Mouse (Mus musculus): ENCODE measurements around the gene Proz. TPM values are rescaled to one million over a fixed set of nuclear protein-coding genes. Genes with fewer than 3 reads are reported as not detected.

The Proz gene
- polyA plus RNA-seq, 1 experiment from 2014 or later: 15.9 TPM

GRCm38 (mm10) chr8:13122887-13123421 lies 62.2 kb downstream of the Proz start:
- no peak overlapping the region for H3K4me2 ChIP-seq (replicated peaks; ENCODE audit: low read depth)
- WGBS: 90% methylated on average over 7 of the region's 7 CpGs
- H3K9ac ChIP-seq (ENCODE audit: low read depth, low read length): no peak overlapping the region
- no peaks in the 10 kb centered on the region for H3K27me3 ChIP-seq (replicated peaks; ENCODE audit: control insufficient read depth, insufficient read depth, low read length)
- peaks cover 76% of the 10 kb centered on the region for H3K36me3 ChIP-seq (ENCODE audit: control insufficient read depth, insufficient read depth)
- no peaks in the 10 kb centered on the region for H3K9me3 ChIP-seq (ENCODE audit: control insufficient read depth)
- H3K4me1 ChIP-seq (replicated peaks; ENCODE audit: control insufficient read depth, insufficient read depth, low read length): no peaks in the 10 kb centered on the region
- H3K27ac ChIP-seq (ENCODE audit: low read depth, low read length): no peak overlapping the region
- no peak for TF ChIP-seq CTCF (IDR thresholded peaks at IDR 0.05; ENCODE audit: low read depth)
- H3K4me3 ChIP-seq (ENCODE audit: low read depth, low read length): no peak overlapping the region
- no peak for ATAC-seq

DNA sequence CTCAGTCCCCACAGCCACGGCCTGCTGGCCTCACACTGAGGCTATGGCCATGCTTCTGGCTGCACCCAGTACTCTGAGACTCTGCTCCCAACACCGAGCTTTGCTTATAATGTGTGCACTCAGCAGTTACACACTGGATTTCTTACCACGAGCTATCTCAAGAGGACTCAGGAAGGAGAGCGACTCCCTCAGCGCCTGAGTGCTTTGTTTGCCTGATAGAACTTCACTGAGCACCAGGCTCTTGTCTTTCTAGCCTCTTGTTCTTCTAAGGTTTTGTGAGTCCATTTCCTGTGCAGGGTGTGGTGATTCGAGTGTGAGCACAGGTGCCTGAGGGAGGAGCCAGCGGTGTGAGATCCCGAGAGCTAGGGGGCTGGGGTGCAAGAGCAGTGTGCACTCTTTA lies 64.2 kb downstream of the Proz start:
- Histone ChIP-seq H3K27ac (ENCODE audit: low read depth, low read length) (no peak overlapping the region), H3K27me3 (replicated peaks; ENCODE audit: control insufficient read depth, insufficient read depth, low read length) (no peaks in the 10 kb centered on the region), H3K9ac (ENCODE audit: low read depth, low read length) (no peak overlapping the region), H3K4me2 (replicated peaks; ENCODE audit: low read depth) (no peak overlapping the region), H3K4me3 (ENCODE audit: low read depth, low read length) (no peak overlapping the region), H3K9me3 (ENCODE audit: control insufficient read depth) (no peaks in the 10 kb centered on the region), H3K36me3 (ENCODE audit: control insufficient read depth, insufficient read depth) (peaks cover 74% of the 10 kb centered on the region), H3K4me1 (replicated peaks; ENCODE audit: control insufficient read depth, insufficient read depth, low read length) (no peaks in the 10 kb centered on the region)
- 89% methylated on average over 8 of the region's 8 CpGs for WGBS
- no peak for TF ChIP-seq CTCF (IDR thresholded peaks at IDR 0.05; ENCODE audit: low read depth)
- no peak for ATAC-seq

Other genes with a start within 250 kb of the Proz start
- gene Mcf2l, start 187.1 kb upstream of the Proz start, polyA plus RNA-seq (2015; fragmentation: Nextera tagmentation; extraction: Ambion mirVana): 5.7 and 6.7 TPM in 2 replicates
- gene F7, start 34.9 kb upstream of the Proz start, polyA plus RNA-seq (2015; fragmentation: Nextera tagmentation; extraction: Ambion mirVana): 0.08 TPM in 2 replicates
- gene F10, start 23.6 kb upstream of the Proz start, polyA plus RNA-seq (2015; fragmentation: Nextera tagmentation; extraction: Ambion mirVana): 111 and 116 TPM in 2 replicates
- gene Pcid2, start 44.5 kb downstream of the Proz start, polyA plus RNA-seq (2015; fragmentation: Nextera tagmentation; extraction: Ambion mirVana): 9.6 TPM in 2 replicates
- gene Cul4a, start 44.7 kb downstream of the Proz start, polyA plus RNA-seq (2015; fragmentation: Nextera tagmentation; extraction: Ambion mirVana): 44.9 and 49.7 TPM in 2 replicates
- 847 and 854 TPM in 2 replicates for gene Lamp1, start 98.2 kb downstream of the Proz start, polyA plus RNA-seq (2015; fragmentation: Nextera tagmentation; extraction: Ambion mirVana)
- 110 and 113 TPM in 2 replicates for gene Grtp1, start 139.7 kb downstream of the Proz start, polyA plus RNA-seq (2015; fragmentation: Nextera tagmentation; extraction: Ambion mirVana)
- 0.48 TPM in 1 of 2 replicates, not detected in the other for gene Adprhl1, start 193.2 kb downstream of the Proz start, polyA plus RNA-seq (2015; fragmentation: Nextera tagmentation; extraction: Ambion mirVana)
- gene Dcun1d2, start 227.2 kb downstream of the Proz start, polyA plus RNA-seq (2015; fragmentation: Nextera tagmentation; extraction: Ambion mirVana): 7.3 and 7.9 TPM in 2 replicates
- 18.5 and 22.2 TPM in 2 replicates for gene Tmco3, start 227.3 kb downstream of the Proz start, polyA plus RNA-seq (2015; fragmentation: Nextera tagmentation; extraction: Ambion mirVana)